Mouse (Mus musculus) erythroblast, embryonic 14.5 days (primary cell): ENCODE data around the gene Mt2. TPM values are rescaled to one million over a fixed set of nuclear protein-coding genes. Genes with fewer than 3 reads are reported as not detected.
"Not testable (repeated sequence)": the region's sequence is repeated elsewhere in the genome, so short reads cannot be mapped to it uniquely, and the experiment has no call there.

Experiments used
- H3K27me3 ChIP-seq: 2 replicates; pipeline ENCODE4 v1.6.1; 2012; ENCODE audit warnings: inconsistent platforms; ENCODE audit not compliant: control insufficient read depth
- H3K36me3 ChIP-seq: 2 replicates; pipeline ENCODE4 v1.6.1; 2012; ENCODE audit warnings: mild to moderate bottlenecking, inconsistent platforms; ENCODE audit not compliant: control insufficient read depth
- H3K4me1 ChIP-seq: 2 replicates; pipeline ENCODE4 v1.6.1; 2012; ENCODE audit warnings: inconsistent platforms; ENCODE audit not compliant: control insufficient read depth
- H3K4me3 ChIP-seq: replicated peaks from 2 replicates; pipeline ENCODE3; 2012; ENCODE audit warnings: moderate library complexity, mild to moderate bottlenecking, inconsistent platforms
- H3K9me3 ChIP-seq: 2 replicates; pipeline ENCODE4 v1.6.1; 2012; ENCODE audit warnings: low read length, inconsistent platforms, mixed read lengths; ENCODE audit not compliant: control insufficient read depth
- GATA1 ChIP-seq: IDR thresholded peaks from 2 replicates; pipeline ENCODE4 v1.6.1; 2012; ENCODE audit warnings: low read length, inconsistent platforms, mixed read lengths
- TAL1 ChIP-seq: IDR thresholded peaks from 3 replicates; pipeline ENCODE4 v1.6.1; 2012; ENCODE audit warnings: low read length, inconsistent platforms, mixed read lengths
- polyA plus RNA-seq: library from polyadenylated mRNA; stranded (reverse); fragments of >175 nt; gene quantifications from 2 replicates; pipeline ENCODE4 v1.2.3, GENCODE M21; 2012

Gene Mt2
- polyA plus RNA-seq: 787 and 864 TPM in 2 replicates

DNA sequence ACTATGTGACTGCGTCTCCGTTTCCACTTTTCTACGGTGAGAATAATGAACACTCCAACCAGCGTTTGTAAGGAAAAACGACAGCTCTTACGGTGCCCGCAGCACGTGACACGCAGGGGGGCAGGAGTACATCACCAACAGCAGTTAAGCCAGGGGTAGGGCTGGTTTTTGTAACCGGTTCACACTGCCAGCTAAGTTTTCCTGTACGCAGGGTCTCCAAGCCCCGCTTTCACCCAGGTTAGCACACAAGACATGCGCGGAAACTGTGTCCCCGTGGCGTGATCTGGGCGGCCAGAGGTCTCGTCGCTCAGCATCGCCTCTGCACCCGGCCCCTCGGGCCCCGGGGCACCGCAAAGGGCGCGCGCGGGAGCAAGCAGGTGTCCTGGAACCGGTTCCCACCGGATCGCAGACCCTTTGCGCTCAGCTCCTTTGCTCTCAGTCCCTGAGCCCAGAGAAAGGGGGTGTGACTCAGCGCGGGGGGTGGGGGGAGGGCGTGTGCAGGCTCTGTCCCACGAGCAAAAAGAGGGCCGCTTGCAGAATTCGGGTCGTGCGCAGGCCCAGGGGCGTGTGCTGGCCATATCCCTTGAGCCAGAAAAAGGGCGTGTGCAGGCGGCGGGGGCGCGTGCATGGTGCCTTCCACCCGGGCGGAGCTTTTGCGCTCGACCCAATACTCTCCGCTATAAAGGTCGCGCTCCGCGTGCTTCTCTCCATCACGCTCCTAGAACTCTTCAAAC is at the start of gene Mt2:
Mt2 (plus strand) TSS at position 590 of the 734 bp plus-strand sequence.
- Histone ChIP-seq H3K36me3 (peaks cover 21% of the 10 kb centered on the region), H3K27me3 (peaks cover 8% of the 10 kb centered on the region; the same call in 1 of the 2 replicates), H3K4me1 (peaks cover 84% of the 10 kb centered on the region), H3K4me3 (peak within 1 kb of the TSS; percentile 93), H3K9me3 (no peaks in the 10 kb centered on the region)
- TF ChIP-seq GATA1 (no peak), TAL1 (no peak)

DNA sequence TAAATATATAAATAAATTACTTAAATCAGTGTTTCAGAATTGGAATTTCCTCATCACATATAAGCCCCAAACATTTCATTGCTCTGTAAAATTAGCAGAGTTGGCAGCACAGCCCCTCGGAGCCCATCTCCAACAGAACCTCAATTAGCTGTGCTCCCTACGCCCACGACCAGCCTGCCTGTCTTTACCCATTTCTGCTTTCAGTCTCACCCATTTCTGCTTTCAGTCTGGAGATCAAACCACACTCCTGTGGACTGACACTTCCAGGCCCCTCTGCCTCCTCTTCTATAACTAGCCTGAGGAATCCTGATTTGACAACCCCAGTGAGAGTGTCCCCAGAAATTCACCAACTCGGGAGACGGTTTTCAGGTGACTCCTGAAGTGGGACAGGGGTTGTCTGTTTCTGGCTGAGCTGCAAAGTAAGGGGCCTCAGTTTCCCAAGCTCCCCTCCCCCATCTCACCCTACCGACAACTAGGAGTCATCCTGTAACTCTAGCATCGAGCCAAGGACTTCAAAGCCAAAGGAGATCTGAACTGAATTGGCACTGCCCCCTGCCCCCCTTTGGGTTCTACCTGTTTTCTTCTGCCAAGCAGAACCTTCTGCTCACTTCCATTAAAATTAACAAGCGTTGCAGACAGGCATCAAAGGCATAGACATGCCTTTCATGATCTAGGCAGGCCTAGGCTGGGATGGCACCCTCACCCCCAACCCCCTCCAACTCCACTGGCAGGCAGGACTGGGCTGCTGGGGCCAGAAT is 49.6 kb upstream of the Mt2 start:
- Histone ChIP-seq H3K4me3 (no peak overlapping the region), H3K4me1 (peaks cover 27% of the 10 kb centered on the region), H3K36me3 (no peaks in the 10 kb centered on the region), H3K27me3 (peaks cover 40% of the 10 kb centered on the region), H3K9me3 (no peaks in the 10 kb centered on the region)
- TF ChIP-seq GATA1 (no peak), TAL1 (no peak)

GRCm38 (mm10) chr8:94127711-94128110 is 44.8 kb upstream of the Mt2 start:
- H3K27me3 ChIP-seq: peaks cover 63% of the 10 kb centered on the region

DNA sequence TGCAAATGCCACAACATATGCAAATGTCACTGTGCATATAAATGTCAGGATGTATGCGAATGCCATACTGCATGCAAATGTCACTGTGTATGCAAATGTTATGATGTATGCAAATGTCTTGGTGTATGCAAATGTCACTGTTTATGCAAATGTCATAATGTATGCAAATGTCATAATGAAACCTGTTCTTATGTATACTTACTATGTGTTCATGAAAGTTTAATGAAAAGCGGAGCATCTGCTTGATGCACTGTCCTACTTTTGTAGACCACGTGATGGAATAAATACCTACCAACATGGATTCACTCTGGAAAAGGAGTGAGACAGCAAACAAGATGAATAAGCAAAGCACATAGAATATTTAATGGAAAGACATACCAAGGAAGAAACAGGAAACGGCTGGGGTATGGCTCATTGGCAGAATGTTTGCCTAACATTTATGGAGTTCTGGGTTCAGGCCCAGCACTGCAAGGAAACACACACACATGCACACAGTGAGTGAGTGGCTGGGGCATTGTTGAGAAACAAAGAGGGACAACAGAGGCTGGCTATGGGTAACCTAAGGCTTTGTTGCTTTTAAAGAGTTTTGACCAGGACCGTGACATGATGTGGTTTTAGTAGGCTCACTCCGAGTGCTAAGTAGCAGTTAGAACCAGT is 43.2 kb upstream of the Mt2 start:
- TF ChIP-seq GATA1: no peak
- TF ChIP-seq TAL1: no peak
- Histone ChIP-seq H3K36me3 (no peaks in the 10 kb centered on the region), H3K4me1 (peaks cover 3% of the 10 kb centered on the region), H3K27me3 (peaks cover 51% of the 10 kb centered on the region), H3K4me3 (no peak overlapping the region), H3K9me3 (0 out of 2 replicates have a peak, but pooled peaks cover 2% of the 10 kb centered on the region)

More at GRCm38 (mm10) chr8:94127711-94128110, 44.8 kb upstream of the Mt2 start:
- no peak for TF ChIP-seq TAL1
- no peak for TF ChIP-seq GATA1
- H3K36me3 ChIP-seq: no peaks in the 10 kb centered on the region
- H3K4me3 ChIP-seq: no peak overlapping the region
- H3K9me3 ChIP-seq: no peaks in the 10 kb centered on the region
- H3K4me1 ChIP-seq: no peaks in the 10 kb centered on the region; the same call in 1 of the 2 replicates

- no peaks in the 10 kb centered on the region for H3K36me3 ChIP-seq
- H3K9me3 ChIP-seq: 0 out of 2 replicates have a peak, but pooled peaks cover 2% of the 10 kb centered on the region
- H3K27me3 ChIP-seq: peaks cover 42% of the 10 kb centered on the region
- TF ChIP-seq TAL1: no peak
- no peak for TF ChIP-seq GATA1
- peaks cover 9% of the 10 kb centered on the region for H3K4me1 ChIP-seq
- H3K4me3 ChIP-seq: no peak overlapping the region
Measured at GRCm38 (mm10) chr8:94130126-94130525, 42.3 kb upstream of the Mt2 start.

DNA sequence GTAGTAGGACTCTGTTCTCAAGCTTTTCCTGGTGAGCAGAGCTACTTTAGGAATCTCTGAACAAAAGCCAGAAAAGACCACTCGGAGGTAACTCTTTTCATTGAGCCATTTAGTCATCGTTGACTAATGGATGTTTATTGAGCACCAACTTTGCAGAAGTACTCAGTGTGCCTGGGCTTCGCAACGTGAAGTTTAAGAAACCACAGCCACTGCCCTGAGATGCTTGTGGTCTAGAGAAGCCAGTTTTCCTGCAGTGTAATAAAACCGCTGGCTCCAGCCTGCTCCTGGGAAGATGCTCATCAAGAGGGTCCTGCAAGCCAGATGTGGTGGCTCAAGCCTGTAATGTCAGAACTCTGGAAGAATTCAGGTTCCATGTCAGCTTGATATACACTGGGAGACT is 40.4 kb upstream of the Mt2 start:
- Histone ChIP-seq H3K9me3 (0 out of 2 replicates have a peak, but pooled peaks cover 2% of the 10 kb centered on the region), H3K36me3 (no peaks in the 10 kb centered on the region), H3K4me3 (no peak overlapping the region), H3K27me3 (peaks cover 40% of the 10 kb centered on the region), H3K4me1 (peaks cover 9% of the 10 kb centered on the region)
- TF ChIP-seq TAL1 (no peak), GATA1 (no peak)

DNA sequence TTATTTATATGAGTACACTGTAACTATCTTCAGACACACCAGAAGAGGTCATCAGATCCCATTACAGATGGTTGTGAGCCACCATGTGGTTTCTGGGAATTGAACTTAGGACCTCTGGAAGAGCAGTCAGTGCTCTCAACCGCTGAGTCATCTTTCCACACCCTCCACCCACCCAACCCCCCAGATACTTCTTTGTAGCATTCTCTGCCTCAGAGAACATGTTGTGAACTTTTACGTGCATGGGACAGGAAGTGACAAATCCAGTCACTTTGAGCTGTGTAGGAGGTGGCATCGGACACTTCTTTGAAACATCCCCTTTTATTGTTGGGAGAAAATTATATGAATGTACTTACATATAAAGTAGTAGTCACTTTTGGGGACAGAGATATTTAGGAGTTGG is 37.9 kb upstream of the Mt2 start:
- H3K9me3 ChIP-seq, H3K4me1 ChIP-seq, H3K4me3 ChIP-seq, H3K36me3 ChIP-seq: not testable (repeated sequence)
- peaks cover 25% of the 10 kb centered on the region for H3K27me3 ChIP-seq

GRCm38 (mm10) chr8:94135556-94135955 is 36.9 kb upstream of the Mt2 start:
- peaks cover 9% of the 10 kb centered on the region for H3K4me1 ChIP-seq
- 0 out of 2 replicates have a peak, but pooled peaks cover 2% of the 10 kb centered on the region for H3K9me3 ChIP-seq
- no peaks in the 10 kb centered on the region for H3K36me3 ChIP-seq
- peaks cover 24% of the 10 kb centered on the region for H3K27me3 ChIP-seq
- TF ChIP-seq TAL1 (no peak), GATA1 (no peak)
- H3K4me3 ChIP-seq: no peak overlapping the region

- H3K9me3 ChIP-seq: 0 out of 2 replicates have a peak, but pooled peaks cover 2% of the 10 kb centered on the region
- no peak overlapping the region for H3K4me3 ChIP-seq
- H3K27me3 ChIP-seq: peaks cover 20% of the 10 kb centered on the region
- H3K4me1 ChIP-seq: peaks cover 9% of the 10 kb centered on the region
- H3K36me3 ChIP-seq: no peaks in the 10 kb centered on the region
- no peak for TF ChIP-seq GATA1
- no peak for TF ChIP-seq TAL1
Measured at GRCm38 (mm10) chr8:94136192-94136591, 36.3 kb upstream of the Mt2 start.
